Mouse (Mus musculus) mesoderm, embryonic 11.5 days (tissue): ENCODE data around the gene Tlk1.

Experiments used
- DNase-seq: peaks from one replicate; pipeline ENCODE4 v3.0.0-alpha.2; 2012; ENCODE audit warnings: low read depth, low spot score

Gene Tlk1

DNA sequence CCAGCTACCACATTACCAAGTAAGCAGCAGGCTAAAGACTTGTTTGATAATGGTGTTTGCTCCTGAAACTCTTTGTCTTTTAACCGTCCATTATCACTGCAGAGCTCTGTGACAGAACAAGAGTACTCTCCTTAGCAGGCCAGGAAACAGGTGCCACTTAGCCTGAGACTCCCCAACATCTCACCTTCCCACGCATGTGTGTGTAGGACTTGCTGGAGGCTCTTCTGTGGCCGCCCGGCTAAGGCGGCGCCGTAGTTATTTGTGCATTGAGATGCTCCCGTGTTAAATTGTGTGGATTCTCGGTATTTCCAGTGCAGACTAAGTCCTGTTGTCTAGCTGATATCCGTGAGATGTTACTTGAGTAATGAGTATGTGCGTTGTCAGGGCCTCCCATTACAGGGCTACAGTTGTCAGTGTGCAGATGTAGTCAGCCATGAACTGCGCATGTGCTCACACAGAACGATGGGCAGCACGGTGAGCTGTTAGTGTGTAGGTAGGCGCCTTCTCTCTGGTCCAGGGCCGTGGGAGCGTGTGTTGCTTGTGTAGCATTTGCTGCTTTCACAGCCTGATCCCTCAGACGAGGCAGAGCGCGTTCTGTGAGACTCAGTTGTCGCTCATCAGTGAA is 137.0 kb downstream of the Tlk1 start:
- DNase-seq, result no peak

DNA sequence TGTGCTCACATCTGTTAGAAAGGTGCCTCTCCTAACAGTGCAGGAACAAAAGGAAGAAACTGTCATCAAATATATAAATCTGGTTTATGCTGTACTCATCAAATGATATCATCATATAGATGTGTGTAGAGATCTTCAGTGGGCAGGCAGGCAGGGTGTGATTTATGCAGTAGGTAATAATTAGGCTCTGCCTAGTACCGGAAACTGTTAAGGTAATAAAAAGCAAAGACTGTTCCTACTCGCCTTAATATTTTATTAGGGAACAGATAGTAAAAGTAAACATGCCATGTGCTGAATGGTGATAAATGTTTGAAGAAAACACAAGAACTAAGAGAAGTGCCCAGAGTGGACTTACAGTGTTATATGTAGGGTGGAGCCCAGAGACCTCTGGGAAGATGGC is 143.2 kb downstream of the Tlk1 start:
- DNase-seq, result no peak

DNA sequence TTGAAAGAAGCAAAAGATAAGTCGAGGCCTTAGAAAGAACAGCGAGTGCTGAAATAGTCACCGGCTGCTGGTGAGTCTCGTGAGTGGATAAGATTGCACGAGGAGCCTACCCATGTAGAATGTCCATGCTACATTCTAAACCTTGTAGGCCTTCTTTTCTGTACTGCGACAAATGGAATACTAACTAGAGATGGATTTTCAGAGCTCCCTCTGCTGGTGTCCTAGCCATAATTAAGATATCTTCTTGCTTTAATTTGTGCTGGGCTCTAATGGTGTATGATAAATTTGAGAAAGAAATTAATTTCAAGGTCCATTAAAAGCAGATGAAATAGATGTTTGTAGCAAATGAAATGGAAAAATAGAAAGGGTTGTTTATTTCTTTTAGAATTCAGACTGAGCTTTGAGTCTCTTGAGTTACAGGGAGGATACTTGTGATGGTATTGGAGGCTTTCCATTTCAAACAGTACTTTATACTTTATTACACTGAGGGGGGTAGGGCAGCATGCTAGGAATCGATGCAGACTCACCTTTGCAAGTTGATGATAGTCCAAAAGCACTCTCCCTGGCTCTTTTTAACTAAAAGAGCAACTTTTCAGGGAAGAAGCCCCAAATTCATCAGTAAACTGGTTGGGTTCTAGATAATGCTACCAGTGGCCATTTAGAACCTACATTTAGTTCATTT is 151.9 kb downstream of the Tlk1 start:
- no peak for DNase-seq

- no peak for DNase-seq
Observed at GRCm38 (mm10) chr2:70672476-70672875, 153.1 kb downstream of the Tlk1 start.

DNA sequence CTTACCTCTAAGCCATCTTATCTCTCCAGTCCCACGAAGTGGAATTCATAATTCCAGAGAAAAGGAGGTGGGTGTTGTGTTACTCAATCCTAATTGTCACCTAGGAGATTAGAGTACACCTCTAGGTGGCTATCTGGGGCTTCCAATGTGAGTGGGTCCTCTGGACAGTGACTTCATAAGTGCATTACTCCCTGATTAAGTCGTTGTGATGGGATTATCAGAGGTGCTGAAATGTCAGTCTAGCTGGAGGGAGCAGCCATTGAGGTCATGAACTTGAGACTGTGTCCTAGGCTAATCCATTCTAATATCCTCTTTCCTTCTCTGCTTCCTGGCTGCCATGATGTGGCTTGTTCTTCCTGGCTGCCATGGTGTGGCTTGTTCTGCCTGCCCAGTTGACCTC is 155.6 kb downstream of the Tlk1 start:
- no peak for DNase-seq

GRCm38 (mm10) chr2:70669241-70669640 is 156.3 kb downstream of the Tlk1 start:
- no peak for DNase-seq

- no peak for DNase-seq
Observed at GRCm38 (mm10) chr2:70667016-70667415, 158.5 kb downstream of the Tlk1 start.

DNA sequence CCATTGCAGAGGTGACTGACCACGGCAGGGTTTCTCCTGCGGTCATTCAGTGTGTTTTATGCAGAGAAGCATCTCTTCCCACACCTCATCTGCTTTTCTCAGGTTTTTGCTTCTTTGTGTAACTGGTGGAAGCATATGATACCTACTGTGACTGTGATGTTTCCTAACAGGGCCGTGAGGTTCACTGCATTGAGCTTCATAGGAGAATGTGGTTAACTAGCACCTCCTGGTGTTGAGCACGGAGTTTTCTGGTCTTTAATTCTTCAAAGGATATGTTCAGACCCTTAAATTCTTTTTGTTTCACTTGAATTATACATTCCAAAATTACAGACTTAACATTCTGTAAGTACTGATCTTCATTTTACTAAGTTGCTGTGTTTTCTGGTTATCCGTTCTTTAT is 161.8 kb downstream of the Tlk1 start:
- DNase-seq, result no peak
